Mouse (Mus musculus) cerebellum, postnatal 36 days (tissue): ENCODE data around the gene Junb.

Source experiments
- DNase-seq, 2 experiments: peaks; one replicate each; pipeline ENCODE4 v3.0.0; 2021 to 2022; ENCODE audit warnings: mixed read lengths in 2 of 2

Gene Junb

GRCm38 (mm10) chr8:84978248-84978940 lies at the start of gene Junb:
Gene Junb, minus strand, starts transcription at chr8:84978718.
- DNase-seq = peak; percentile 84 to 87

- no peak for DNase-seq
Observed at GRCm38 (mm10) chr8:85027922-85028321, 49.4 kb upstream of the Junb start.

- DNase-seq = no peak
Observed at GRCm38 (mm10) chr8:85027516-85027855, 49.0 kb upstream of the Junb start.

- peak; percentile 97 to 98 for DNase-seq
Observed at GRCm38 (mm10) chr8:85026670-85027515, 48.4 kb upstream of the Junb start, which contains the start of gene Trir. Gene Trir, plus strand, starts transcription at chr8:85026823.

- peak; percentile 79 to 82 for DNase-seq
Observed at GRCm38 (mm10) chr8:85025098-85025932, 46.8 kb upstream of the Junb start, which contains the start of gene Asna1. Gene Asna1, minus strand, starts transcription at chr8:85025281.

- no peak for DNase-seq
Observed at GRCm38 (mm10) chr8:85023846-85024245, 45.3 kb upstream of the Junb start.

GRCm38 (mm10) chr8:85021514-85022055 lies 43.1 kb upstream of the Junb start:
- no peak for DNase-seq

GRCm38 (mm10) chr8:85017209-85017608 lies 38.7 kb upstream of the Junb start:
- no peak for DNase-seq

- DNase-seq = no peak
Observed at GRCm38 (mm10) chr8:85016724-85017123, 38.2 kb upstream of the Junb start.

GRCm38 (mm10) chr8:85014431-85014830 lies 35.9 kb upstream of the Junb start, which contains the start of gene Best2:
Gene Best2, minus strand, starts transcription at chr8:85014531.
- DNase-seq = no peak

- DNase-seq = peak; percentile 69 to 70
Observed at GRCm38 (mm10) chr8:85013230-85013840, 34.8 kb upstream of the Junb start.

GRCm38 (mm10) chr8:85011242-85011641 lies 32.7 kb upstream of the Junb start:
- no peak for DNase-seq

GRCm38 (mm10) chr8:85007686-85008085 lies 29.2 kb upstream of the Junb start:
- no peak for DNase-seq

- peak; percentile 97 for DNase-seq
Observed at GRCm38 (mm10) chr8:84997649-84998295, 19.3 kb upstream of the Junb start.

GRCm38 (mm10) chr8:84996978-84997377 lies 18.5 kb upstream of the Junb start:
- no peak for DNase-seq

- DNase-seq = no peak
Observed at GRCm38 (mm10) chr8:84995680-84996079, 17.2 kb upstream of the Junb start.

- no peak for DNase-seq
Observed at GRCm38 (mm10) chr8:84994375-84994774, 15.9 kb upstream of the Junb start.

- no peak for DNase-seq
Observed at GRCm38 (mm10) chr8:84990836-84991235, 12.3 kb upstream of the Junb start.

- peak; percentile 95 to 98 for DNase-seq
Observed at GRCm38 (mm10) chr8:84990349-84990748, 11.8 kb upstream of the Junb start, which contains the start of gene Hook2. Gene Hook2, plus strand, starts transcription at chr8:84990603.

- DNase-seq = peak; percentile 90 to 92
Observed at GRCm38 (mm10) chr8:84989810-84990209, 11.3 kb upstream of the Junb start.

- DNase-seq = peak in 1 of 2 experiments; percentile 27
Observed at GRCm38 (mm10) chr8:84989311-84989731, 10.8 kb upstream of the Junb start.
